Mouse (Mus musculus) urinary bladder, adult 2 months (tissue): ENCODE data around the gene Nfix. TPM values are rescaled to one million over a fixed set of nuclear protein-coding genes. Genes with fewer than 3 reads are reported as not detected.
"Not testable (repeated sequence)": the region's sequence is repeated elsewhere in the genome, so short reads cannot be mapped to it uniquely, and the experiment has no call there.

Experiments used
- DNase-seq: peaks from one replicate; pipeline ENCODE4 v3.0.0; 2022; ENCODE audit warnings: low spot score
- polyA plus RNA-seq: library from polyadenylated mRNA; depleted of rRNA; stranded (reverse); fragments of >200 nt; gene quantifications from 2 replicates; pipeline ENCODE4 v1.2.3, GENCODE M21; 2012

Nfix gene
- polyA plus RNA-seq, 1 experiment = 21.7 TPM

DNA sequence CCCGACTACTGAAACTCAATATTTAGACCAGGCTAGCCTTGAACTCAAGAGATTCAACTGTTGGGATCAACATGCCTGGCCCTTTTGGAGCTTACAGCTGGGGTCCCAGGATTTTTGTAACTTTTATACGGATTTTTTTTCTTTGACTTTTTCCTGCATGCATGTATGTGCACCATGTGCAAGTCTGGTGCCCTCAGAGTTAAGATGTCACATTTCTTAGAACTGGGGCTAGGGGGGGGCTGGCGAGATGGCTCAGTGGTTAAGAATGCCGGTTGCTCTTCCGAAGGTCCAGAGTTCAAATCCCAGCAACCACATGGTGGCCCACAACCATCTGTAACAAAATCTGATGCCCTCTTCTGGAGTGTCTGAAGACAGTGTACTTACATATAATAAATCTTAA, 99.6 kb downstream of the Nfix start:
- no peak for DNase-seq

DNA sequence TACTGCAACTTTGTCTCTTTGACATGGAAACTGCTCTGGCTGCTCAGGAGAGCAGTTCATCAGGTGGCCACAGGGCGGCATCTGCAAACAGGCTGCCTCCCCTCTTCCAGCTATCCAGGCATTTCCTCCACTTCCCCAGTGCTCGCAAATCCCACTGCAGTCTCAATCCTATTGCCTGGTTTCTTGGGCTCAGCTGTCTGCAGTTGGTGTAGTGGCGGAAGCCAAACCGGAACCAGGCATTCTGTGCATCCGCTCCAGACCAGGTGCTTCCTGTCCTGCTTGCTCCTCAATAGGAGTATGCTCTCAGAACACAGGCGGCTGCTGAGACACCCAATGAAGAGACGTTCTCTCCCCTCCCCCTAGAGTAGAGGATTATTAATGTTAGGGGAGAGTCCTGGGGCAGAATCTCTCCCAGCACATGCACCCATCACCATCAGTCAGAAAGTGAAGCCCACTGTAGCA, 100.3 kb downstream of the Nfix start:
- DNase-seq = peak; percentile 32

GRCm38 (mm10) chr8:84698929-84699401, 101.2 kb downstream of the Nfix start:
- DNase-seq = peak; percentile 33

- no peak for DNase-seq
These were observed 101.9 kb downstream of the Nfix start for GRCm38 (mm10) chr8:84698288-84698687.

- DNase-seq = no peak
These were observed 102.7 kb downstream of the Nfix start for GRCm38 (mm10) chr8:84697166-84698130.

DNA sequence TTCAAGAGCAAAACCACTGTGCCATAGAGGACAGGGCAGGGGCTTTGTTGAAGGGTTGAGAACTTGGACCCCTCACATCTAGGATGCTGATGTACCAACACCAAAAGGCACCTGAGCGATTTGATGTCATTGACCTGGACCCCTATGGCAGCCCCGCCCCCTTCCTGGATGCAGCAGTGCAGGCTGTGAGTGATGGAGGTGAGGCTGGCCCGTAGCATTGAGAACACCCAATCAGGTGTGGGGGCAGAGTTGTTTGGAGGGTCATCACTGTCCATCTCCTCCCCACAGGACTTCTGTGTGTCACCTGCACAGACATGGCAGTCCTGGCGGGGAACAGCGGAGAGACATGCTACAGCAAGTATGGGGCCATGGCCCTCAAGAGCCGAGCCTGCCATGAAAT, 105.0 kb downstream of the Nfix start:
- no peak for DNase-seq

DNA sequence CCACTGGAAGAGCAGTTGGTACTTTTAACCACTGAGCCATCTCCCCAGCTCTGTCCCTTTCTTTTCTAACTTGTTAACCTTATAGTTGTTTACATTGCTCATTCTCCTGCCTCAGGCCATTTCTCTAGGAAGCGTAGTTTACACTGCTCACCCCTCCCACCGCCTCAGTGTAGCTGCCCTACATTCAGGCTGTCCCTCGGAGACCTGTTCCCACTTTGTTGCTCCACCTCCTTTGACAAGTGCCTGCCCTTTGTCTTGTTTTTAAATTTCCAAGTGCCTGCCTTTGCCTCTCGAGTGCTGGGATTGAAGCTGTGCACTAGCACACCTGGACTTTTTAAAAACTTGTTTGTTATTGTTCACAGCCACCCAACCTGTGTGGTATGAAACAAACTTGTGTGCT, 106.8 kb downstream of the Nfix start:
- no peak for DNase-seq

GRCm38 (mm10) chr8:84689091-84689915, 110.8 kb downstream of the Nfix start:
- DNase-seq = peak; percentile 72

GRCm38 (mm10) chr8:84687705-84688100, 112.4 kb downstream of the Nfix start, which contains the start of gene Nacc1:
Gene Nacc1 (minus strand): TSS chr8:84687862.
- DNase-seq = peak; percentile 78

- no peak for DNase-seq
These were observed 113.0 kb downstream of the Nfix start for GRCm38 (mm10) chr8:84687003-84687704.

GRCm38 (mm10) chr8:84686191-84687002, 113.7 kb downstream of the Nfix start, which contains the start of gene Trmt1:
Gene Trmt1 (plus strand): TSS chr8:84686307.
- no peak for DNase-seq

DNA sequence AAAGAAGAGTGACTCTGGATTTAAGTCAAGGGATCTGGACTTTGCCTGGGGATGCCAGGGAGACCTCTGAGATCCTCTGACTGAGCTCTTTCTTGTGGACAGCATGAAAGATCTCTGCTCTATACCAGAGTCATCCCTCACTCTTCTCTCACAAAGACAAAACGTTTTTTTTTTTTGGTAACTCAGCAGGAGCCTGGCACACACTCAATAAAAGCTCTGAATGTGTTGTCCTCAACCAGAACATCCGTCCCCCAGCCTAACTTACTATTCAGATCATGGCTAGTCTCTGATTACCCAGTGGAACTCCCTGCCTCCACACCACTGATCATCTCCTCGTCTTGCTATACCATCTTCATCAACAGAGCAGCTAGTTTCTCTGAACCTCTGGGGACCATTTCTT, 115.6 kb downstream of the Nfix start:
- DNase-seq = no peak

GRCm38 (mm10) chr8:84682257-84682656, 117.9 kb downstream of the Nfix start:
- no peak for DNase-seq

GRCm38 (mm10) chr8:84681476-84681875, 118.7 kb downstream of the Nfix start:
- DNase-seq = no peak

GRCm38 (mm10) chr8:84677305-84677704, 122.8 kb downstream of the Nfix start:
- no peak for DNase-seq

GRCm38 (mm10) chr8:84670295-84671006, 129.7 kb downstream of the Nfix start:
- not testable (repeated sequence) for DNase-seq

DNA sequence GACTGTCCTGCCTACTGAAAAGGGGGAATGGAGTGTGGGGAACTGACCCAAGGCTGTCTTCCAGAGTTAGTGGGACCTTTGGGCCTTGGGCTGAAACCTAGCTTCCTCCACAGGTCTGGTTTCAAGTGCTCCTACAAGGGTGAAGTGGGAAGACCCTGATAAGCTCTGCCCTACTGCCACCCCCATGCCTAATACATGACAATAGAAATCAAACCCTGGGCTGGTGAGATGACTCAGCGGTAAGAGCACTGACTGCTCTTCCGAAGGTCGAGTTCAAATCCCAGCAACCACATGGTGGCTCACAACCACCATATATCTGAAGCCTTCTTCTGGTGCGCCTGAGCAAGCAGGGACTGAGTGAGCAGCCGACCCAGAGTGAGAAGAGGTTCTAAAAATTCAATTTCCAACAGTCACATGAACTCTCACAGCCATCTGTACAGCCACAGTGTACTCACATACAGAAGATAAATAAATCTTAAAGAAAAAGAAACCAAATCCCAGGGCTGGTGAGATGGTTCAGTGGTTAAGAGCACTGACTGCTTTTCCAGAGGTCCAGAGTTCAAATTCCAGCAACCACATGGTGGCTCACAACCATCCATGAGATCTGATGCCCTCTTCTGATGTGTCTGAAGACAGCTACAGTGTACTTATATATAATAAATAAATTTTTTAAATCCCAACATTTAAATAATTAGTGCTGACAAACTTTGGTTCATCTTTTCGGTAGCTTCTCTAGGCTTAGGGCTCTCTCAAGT, 131.2 kb downstream of the Nfix start:
- DNase-seq = no peak

DNA sequence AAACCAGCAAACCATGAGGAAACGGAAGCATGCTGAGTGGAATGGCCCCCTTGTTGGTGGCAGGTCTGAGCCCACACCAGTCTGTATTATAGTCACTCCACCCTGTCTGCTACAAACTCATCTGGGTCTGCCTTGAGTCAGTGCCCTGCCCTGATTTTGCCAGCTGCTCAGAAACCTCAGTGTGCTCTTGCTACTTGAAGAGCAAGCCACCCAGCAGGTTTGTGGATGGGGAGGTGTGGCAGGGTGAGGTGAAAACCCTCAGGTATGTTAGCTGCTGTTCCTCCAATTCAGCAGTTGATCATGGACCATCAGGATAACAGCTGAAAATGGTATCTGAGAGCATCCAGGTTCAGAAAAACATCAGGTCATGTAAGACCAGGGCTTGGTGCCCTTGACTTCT, 132.1 kb downstream of the Nfix start:
- DNase-seq = no peak

DNA sequence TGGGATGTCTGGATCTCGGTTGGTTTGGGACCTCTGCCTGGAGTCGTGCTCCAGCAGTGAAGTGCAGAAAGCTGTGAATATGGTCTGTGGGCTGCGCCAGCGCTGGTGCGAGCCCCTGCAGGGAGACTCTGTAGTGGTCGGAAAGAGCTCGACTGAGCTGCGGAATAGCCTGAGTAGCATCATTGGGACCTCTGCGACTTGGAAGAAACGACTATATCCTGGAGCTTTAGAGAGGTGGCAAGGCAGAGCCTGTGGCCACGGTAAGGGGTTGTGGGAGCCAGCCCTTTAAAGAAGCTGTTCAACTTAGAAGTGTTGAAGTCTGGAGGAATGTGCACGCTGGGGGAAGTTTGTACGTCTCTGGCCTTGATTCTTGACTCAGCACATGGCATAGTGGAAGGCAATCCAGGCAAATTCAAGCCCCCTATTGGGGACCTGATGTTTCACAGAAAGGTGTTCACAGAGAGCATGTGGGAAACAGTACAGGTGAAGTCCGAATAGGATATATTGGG, 134.7 kb downstream of the Nfix start:
- no peak for DNase-seq
